Mouse (Mus musculus) right cerebral cortex, postnatal 25 days (tissue): ENCODE measurements around the gene Gsta3.
A peak's percentile ranks its signal among the peaks of the same experiment; 100 is the strongest.
"Not testable (repeated sequence)": the region's sequence is repeated elsewhere in the genome, so short reads cannot be mapped to it uniquely, and the experiment has no call there.

Experiments
- DNase-seq: peaks from one replicate; pipeline ENCODE4 v3.0.0; 2022

Gene Gsta3

DNA sequence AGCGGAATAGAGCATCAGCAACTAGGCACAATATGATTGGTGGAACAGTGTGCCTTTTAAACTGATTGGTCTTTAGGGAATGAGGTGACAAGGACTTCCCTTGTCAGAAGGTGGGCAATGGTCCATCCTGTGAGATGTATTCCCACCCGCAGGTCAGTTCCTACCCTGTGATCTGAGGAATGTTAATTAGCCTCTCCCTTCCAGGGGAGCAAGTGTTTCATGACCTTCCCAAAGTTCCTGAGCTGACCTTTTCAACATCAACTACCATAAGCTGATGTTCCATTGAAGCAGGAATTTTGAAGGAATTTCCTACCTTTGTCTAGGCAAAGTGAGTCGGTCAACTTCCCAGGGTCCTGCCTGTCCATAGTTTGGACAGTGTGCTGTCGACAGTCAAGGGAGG, 13.5 kb downstream of the Gsta3 start:
- DNase-seq: no peak

DNA sequence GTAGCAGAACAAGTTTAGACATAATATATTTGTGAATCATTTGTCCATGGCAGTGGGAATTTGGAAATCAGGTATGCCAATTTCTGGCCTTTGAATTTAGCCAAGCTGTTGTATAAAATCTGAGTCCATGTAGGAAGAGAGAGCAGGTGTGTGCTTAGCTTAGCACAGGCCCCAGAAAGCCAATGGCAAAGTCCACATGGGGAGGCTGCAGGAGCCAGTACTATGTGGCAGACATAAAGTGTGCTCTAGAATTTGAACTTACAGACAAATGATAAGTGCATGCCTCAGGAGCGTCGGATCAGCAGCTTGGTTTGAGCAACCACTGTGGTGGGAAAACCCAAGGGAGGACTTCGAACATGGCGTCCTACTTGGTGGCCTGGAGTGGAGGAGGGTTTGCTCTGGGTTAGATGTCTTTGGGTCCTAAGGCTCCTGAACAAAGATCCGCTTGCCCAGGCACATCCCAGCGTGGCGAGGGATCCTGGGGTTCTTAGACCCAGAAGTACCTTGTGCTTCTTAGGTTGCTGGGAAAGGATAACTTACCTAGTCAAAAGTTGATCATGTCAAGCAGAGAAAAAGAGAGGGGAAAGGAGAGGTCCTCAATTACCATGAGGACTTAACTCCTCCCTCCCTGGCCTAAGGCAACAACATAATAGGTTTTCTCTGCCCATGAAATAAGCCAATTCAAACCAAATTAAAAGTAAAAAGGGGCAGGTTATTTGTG, 15.4 kb downstream of the Gsta3 start:
- no peak for DNase-seq

- DNase-seq: no peak
These were observed 16.0 kb downstream of the Gsta3 start for GRCm38 (mm10) chr1:21256391-21256790.

DNA sequence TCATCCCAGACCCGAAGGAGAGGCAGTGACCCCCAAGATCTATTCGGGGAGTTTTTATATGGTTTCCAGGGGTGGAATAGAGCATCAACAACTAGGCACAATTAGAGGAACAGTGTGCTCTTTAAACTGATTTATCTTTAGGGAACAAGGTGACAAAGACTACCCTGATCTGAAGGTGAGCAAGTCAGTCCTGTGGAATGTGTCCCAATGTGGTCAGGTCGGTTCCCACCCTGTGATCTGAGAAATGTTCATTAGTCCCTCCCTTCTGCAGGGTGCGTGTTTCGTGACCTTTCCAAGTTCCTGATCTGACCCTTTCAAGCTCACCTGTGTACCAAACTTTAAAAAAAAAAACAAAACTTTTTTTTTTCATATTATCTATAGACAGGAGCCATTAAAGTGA, 16.5 kb downstream of the Gsta3 start:
- no peak for DNase-seq

DNA sequence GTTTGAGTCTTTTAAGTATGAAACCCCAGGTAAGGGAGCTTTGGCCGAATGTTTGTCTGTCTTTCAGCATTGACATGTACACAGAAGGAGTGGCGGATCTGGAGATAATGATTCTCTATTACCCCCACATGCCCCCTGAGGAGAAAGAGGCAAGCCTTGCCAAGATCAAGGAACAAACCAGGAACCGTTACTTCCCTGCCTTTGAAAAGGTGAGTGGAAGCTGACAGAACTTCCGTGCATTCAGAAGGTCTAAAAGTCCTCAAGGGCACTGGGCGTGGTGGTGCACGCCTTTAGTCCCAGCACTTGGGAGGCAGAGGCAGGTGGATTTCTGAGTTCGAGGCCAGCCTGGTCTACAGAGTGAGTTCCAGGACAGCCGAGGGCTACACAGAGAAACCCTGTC, 19.6 kb downstream of the Gsta3 start:
- not testable (repeated sequence) for DNase-seq

GRCm38 (mm10) chr1:21262401-21262800, 22.0 kb downstream of the Gsta3 start:
- no peak for DNase-seq

DNA sequence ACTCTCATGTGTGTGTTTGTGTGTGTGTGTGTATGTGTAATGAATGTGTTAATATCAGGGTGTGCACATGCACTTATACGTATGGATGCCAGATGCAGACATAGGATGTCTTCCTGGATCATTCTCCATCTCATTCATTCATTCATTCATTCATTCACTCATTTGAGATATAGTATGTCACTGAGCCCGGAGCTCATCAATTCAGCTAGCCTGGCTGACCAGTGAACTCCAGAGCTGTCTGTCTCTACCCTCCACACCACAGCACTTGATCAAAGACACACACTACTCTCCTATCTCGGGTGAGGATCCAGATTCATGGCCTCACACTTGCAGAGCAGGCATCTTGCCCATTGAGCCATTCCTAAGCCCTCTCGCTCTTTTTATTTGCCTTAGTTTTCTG, 23.6 kb downstream of the Gsta3 start:
- no peak for DNase-seq

DNA sequence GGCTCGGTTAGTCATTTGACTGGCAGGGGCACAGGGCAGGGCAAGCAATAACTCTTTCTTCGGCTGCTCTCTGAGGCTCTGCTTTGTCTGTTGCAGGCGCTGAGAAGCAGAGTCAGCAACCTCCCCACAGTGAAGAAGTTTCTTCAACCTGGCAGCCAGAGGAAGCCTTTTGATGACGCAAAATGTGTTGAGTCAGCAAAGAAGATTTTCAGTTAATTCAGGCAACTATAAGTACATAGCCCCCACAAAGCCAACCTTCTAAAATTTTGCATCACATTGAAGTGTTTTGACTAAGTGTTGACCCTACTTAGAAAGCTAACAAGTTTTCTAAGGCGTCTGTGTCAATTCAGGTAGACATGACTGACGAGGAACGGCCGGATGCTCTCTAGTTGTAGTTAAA, 24.4 kb downstream of the Gsta3 start:
- DNase-seq: no peak

- no peak for DNase-seq
These were observed 26.4 kb downstream of the Gsta3 start for GRCm38 (mm10) chr1:21266766-21267165.

DNA sequence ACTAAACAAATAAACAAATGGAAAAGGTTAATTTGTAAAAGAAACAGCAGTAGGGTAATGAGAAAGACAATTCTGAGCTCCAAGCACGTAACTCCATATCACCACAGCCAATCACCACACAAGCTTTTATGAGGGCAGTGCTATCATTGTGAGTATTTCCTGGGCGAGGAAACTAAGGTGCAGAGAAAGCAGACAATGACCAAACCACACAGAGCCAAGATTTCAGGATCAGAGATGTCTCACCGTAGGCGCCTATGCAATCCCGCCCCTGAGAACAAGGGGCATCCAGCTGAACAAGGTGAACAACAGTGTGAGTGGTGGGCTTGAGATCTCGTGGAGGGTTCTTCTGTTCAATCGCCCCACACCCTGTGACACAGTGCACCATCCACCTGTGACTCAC, 27.1 kb downstream of the Gsta3 start:
- not testable (repeated sequence) for DNase-seq

DNA sequence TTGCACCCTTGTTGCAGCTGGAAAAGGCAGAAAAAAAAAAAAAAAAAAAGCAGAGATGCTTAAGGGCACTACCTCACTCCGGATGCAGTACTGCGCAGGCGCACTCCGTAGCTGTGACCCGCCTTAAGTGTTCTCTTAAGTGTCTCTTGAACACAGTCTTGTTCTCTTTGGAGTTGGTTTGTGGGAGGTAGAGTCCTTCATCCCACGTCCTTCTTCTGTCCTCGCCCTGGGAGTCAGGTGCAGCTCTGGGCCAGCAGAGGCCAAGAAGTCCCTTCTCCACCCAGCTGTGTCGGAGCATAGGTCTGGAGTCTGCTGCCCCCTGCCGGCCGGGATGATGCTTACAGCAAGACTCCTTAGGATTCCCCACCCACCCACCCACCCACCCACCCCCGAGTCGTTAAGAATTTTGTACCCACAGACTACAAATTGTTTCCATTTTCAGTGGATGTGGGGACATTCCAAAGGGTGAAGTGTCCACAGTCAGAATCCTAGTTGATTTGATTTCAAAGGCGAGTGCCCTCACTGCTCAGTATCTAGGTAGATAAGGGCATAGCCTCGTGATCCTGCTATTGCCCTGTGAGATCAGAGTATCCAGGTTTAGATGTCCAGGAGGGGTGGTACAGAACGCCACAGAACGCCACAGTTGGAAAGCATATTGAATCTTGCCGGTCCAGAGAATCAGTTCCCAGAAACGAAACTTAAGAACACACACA, 31.1 kb downstream of the Gsta3 start:
- peak; percentile 58 for DNase-seq

- DNase-seq: peak; percentile 7
These were observed 31.7 kb downstream of the Gsta3 start for GRCm38 (mm10) chr1:21272056-21272431.

DNA sequence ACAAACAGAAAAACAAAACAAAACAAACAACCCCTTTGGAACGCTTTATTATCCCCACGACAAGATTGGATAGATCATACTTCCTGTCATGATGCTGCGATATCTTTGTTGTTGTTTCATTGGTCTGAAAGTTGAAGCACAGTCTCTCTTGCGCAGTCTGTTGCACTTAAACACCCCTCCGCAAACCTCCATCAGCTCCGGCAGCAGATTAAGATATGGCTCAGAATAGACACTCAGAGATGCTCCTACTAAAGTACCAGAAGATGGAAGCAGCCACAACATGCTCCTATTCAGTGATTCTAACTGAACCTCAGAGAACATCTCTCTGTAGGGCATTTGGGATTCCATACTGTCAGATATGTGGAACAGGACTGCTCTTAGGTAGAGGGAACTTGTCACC, 32.7 kb downstream of the Gsta3 start:
- no peak for DNase-seq

- no peak for DNase-seq
These were observed 34.1 kb downstream of the Gsta3 start for GRCm38 (mm10) chr1:21274437-21275040.

DNA sequence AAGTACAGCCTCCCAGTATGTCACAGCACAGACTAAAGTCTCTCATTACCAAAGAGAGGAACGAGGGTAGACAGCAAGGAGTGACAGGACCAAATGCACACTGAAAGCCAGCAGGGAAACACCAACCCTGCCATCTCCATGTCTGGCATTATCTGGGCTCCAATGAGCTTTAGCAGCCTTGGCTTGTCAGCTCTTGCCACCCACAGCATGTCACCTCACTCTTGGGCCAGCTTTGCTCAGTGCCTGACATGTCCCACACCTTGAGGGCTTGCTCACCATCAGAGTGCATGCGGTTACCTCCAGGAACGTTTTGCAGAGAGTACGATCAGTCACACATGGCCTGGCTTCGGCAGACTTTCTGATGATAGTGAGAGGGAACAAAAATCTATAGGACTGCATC, 35.0 kb downstream of the Gsta3 start:
- not testable (repeated sequence) for DNase-seq

- not testable (repeated sequence) for DNase-seq
These were observed 35.8 kb downstream of the Gsta3 start for GRCm38 (mm10) chr1:21276158-21276557.

GRCm38 (mm10) chr1:21280306-21280705, 39.9 kb downstream of the Gsta3 start:
- DNase-seq: no peak

DNA sequence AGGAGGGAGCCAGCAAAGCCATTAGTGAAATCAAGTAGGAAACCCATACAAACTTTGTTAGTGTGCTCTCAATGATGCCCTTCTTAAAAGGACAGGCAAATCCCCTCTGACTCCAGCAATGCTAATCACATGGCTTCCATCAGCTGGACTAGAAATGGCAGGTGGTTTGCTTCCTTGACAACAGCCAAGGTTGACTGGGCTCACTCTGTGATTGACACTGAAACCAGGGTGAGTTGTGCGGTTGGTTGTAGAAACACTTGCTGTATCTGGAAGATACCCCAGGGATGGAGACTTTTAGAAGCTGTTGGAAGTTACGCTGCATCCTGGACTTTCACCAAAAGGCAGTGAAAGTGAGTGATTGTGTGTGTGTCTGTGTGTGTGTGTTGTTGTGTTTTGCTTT, 44.3 kb downstream of the Gsta3 start:
- not testable (repeated sequence) for DNase-seq

GRCm38 (mm10) chr1:21291394-21291793, 51.0 kb downstream of the Gsta3 start:
- no peak for DNase-seq

DNA sequence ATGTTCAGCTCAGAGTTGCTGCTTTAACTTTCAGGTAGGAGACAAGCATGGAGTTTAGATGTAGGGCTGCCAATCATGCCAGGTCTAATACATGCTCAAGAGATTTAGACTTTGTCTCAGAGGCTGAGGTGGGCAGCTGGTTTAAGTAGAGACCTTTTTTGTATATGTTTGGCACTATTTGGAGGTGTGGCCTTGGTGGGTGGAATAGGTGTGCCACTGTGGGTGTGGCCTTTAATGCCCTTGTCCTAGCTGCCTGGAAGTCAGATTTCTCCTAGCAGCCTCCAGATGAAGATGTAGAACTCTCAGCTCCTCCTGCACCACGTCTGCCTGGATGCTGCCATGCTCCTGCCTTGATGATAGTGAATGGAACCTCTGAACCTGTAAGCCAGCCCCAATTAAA, 52.2 kb downstream of the Gsta3 start:
- no peak for DNase-seq

- DNase-seq: no peak
These were observed 55.8 kb downstream of the Gsta3 start for GRCm38 (mm10) chr1:21296169-21296568.

DNA sequence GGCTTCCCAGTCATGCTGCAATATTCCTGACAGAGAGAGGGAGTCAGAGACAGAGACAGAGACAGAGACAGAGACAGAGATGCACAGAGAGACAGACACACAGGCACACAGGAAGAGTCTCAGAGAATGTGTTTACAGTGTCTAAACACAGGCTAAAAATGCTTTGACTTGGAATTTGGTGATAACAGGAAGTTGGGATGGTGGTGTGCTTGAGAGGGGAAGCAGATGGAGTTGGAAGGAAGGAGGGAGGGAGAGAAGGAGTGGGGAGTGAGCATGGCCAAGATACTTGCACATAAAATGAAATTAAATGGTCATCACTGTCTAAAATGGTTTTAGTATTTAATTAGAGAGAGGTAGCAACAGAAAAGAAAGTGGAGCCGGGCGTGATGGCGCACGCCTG, 57.7 kb downstream of the Gsta3 start:
- DNase-seq: no peak

GRCm38 (mm10) chr1:21299826-21300225, 59.4 kb downstream of the Gsta3 start:
- no peak for DNase-seq

GRCm38 (mm10) chr1:21301686-21302085, 61.3 kb downstream of the Gsta3 start:
- no peak for DNase-seq
